Mouse (Mus musculus): ENCODE data around the gene Gprc5c. TPM values are rescaled to one million over a fixed set of nuclear protein-coding genes. Genes with fewer than 3 reads are reported as not detected.

Gene Gprc5c
- polyA plus RNA-seq, 1 experiment from 2014 or later = 9.7 TPM

- Histone ChIP-seq H3K4me2 (ENCODE audit: low read length) (no peak overlapping the region), H3K4me1 (ENCODE audit: control insufficient read depth, insufficient read depth, low read depth, low read length) (no peaks in the 10 kb centered on the region), H3K36me3 (ENCODE audit: control insufficient read depth, insufficient read depth, low read length) (no peaks in the 10 kb centered on the region), H3K9me3 (ENCODE audit: control insufficient read depth, low read length) (no peaks in the 10 kb centered on the region), H3K27me3 (replicated peaks; ENCODE audit: control insufficient read depth, insufficient read depth, low read length) (no peaks in the 10 kb centered on the region), H3K27ac (ENCODE audit: low read depth, low read length) (no peak overlapping the region), H3K9ac (ENCODE audit: low read depth, low read length) (no peak overlapping the region), H3K4me3 (ENCODE audit: low read length) (no peak overlapping the region)
- peak; percentile 76 for ATAC-seq
- 16% methylated on average over 6 of the region's 6 CpGs for WGBS
These were observed 38.2 kb upstream of the Gprc5c start for GRCm38 (mm10) chr11:114812731-114813240.

GRCm38 (mm10) chr11:114814873-114815592, 35.9 kb upstream of the Gprc5c start:
- Histone ChIP-seq H3K4me2 (ENCODE audit: low read length) (no peak overlapping the region), H3K36me3 (ENCODE audit: control insufficient read depth, insufficient read depth, low read length) (no peaks in the 10 kb centered on the region), H3K4me3 (ENCODE audit: low read length) (no peak overlapping the region), H3K9me3 (ENCODE audit: control insufficient read depth, low read length) (no peaks in the 10 kb centered on the region), H3K27me3 (replicated peaks; ENCODE audit: control insufficient read depth, insufficient read depth, low read length) (no peaks in the 10 kb centered on the region), H3K9ac (ENCODE audit: low read depth, low read length) (no peak overlapping the region), H3K27ac (ENCODE audit: low read depth, low read length) (no peak overlapping the region), H3K4me1 (ENCODE audit: control insufficient read depth, insufficient read depth, low read depth, low read length) (peaks cover 4% of the 10 kb centered on the region)
- no peak for ATAC-seq
- WGBS = 71% methylated on average over 11 of the region's 11 CpGs

- Histone ChIP-seq H3K4me2 (ENCODE audit: low read length) (no peak overlapping the region), H3K9ac (ENCODE audit: low read depth, low read length) (no peak overlapping the region), H3K9me3 (ENCODE audit: control insufficient read depth, low read length) (no peaks in the 10 kb centered on the region), H3K27ac (ENCODE audit: low read depth, low read length) (no peak overlapping the region), H3K4me1 (ENCODE audit: control insufficient read depth, insufficient read depth, low read depth, low read length) (peaks cover 4% of the 10 kb centered on the region), H3K4me3 (ENCODE audit: low read length) (no peak overlapping the region), H3K36me3 (ENCODE audit: control insufficient read depth, insufficient read depth, low read length) (no peaks in the 10 kb centered on the region), H3K27me3 (replicated peaks; ENCODE audit: control insufficient read depth, insufficient read depth, low read length) (no peaks in the 10 kb centered on the region)
- 96% methylated on average over 4 of the region's 4 CpGs for whole genome bisulfite sequencing
- ATAC-seq = no peak
These were observed 34.0 kb upstream of the Gprc5c start for GRCm38 (mm10) chr11:114816934-114817333.

- Histone ChIP-seq H3K4me3 (ENCODE audit: low read length) (no peak overlapping the region), H3K4me1 (ENCODE audit: control insufficient read depth, insufficient read depth, low read depth, low read length) (peaks cover 13% of the 10 kb centered on the region), H3K36me3 (ENCODE audit: control insufficient read depth, insufficient read depth, low read length) (no peaks in the 10 kb centered on the region), H3K27ac (ENCODE audit: low read depth, low read length) (no peak overlapping the region), H3K9me3 (ENCODE audit: control insufficient read depth, low read length) (no peaks in the 10 kb centered on the region), H3K27me3 (replicated peaks; ENCODE audit: control insufficient read depth, insufficient read depth, low read length) (no peaks in the 10 kb centered on the region), H3K4me2 (ENCODE audit: low read length) (no peak overlapping the region), H3K9ac (ENCODE audit: low read depth, low read length) (no peak overlapping the region)
- ATAC-seq = no peak
- WGBS = 98% methylated on average over 7 of the region's 7 CpGs
These were observed 32.8 kb upstream of the Gprc5c start for GRCm38 (mm10) chr11:114818185-114818584.

- Histone ChIP-seq H3K9me3 (ENCODE audit: control insufficient read depth, low read length) (no peaks in the 10 kb centered on the region), H3K4me1 (ENCODE audit: control insufficient read depth, insufficient read depth, low read depth, low read length) (peaks cover 17% of the 10 kb centered on the region), H3K9ac (ENCODE audit: low read depth, low read length) (peak overlapping the region; percentile 12; the same call in 1 of the 2 replicates), H3K4me2 (ENCODE audit: low read length) (no peak overlapping the region), H3K36me3 (ENCODE audit: control insufficient read depth, insufficient read depth, low read length) (no peaks in the 10 kb centered on the region), H3K4me3 (ENCODE audit: low read length) (no peak overlapping the region), H3K27me3 (replicated peaks; ENCODE audit: control insufficient read depth, insufficient read depth, low read length) (no peaks in the 10 kb centered on the region), H3K27ac (ENCODE audit: low read depth, low read length) (no peak overlapping the region)
- no peak for ATAC-seq
- 24% methylated on average over 2 of the region's 2 CpGs for WGBS
These were observed 31.8 kb upstream of the Gprc5c start for GRCm38 (mm10) chr11:114819110-114819509.

- H3K4me3 ChIP-seq (ENCODE audit: low read length) = no peak overlapping the region
- H3K4me2 ChIP-seq (ENCODE audit: low read length) = no peak overlapping the region
- whole genome bisulfite sequencing = 32% methylated on average over 3 of the region's 3 CpGs
- H3K36me3 ChIP-seq (ENCODE audit: control insufficient read depth, insufficient read depth, low read length) = no peaks in the 10 kb centered on the region
- H3K27me3 ChIP-seq (replicated peaks; ENCODE audit: control insufficient read depth, insufficient read depth, low read length) = no peaks in the 10 kb centered on the region
- no peak overlapping the region for H3K9ac ChIP-seq (ENCODE audit: low read depth, low read length)
- no peak for ATAC-seq
- no peak overlapping the region for H3K27ac ChIP-seq (ENCODE audit: low read depth, low read length)
- no peaks in the 10 kb centered on the region for H3K9me3 ChIP-seq (ENCODE audit: control insufficient read depth, low read length)
- H3K4me1 ChIP-seq (ENCODE audit: control insufficient read depth, insufficient read depth, low read depth, low read length) = peaks cover 17% of the 10 kb centered on the region
These were observed 30.5 kb upstream of the Gprc5c start for GRCm38 (mm10) chr11:114820444-114820843.

- no peak overlapping the region for H3K4me3 ChIP-seq (ENCODE audit: low read length)
- H3K36me3 ChIP-seq (ENCODE audit: control insufficient read depth, insufficient read depth, low read length) = no peaks in the 10 kb centered on the region
- no peaks in the 10 kb centered on the region for H3K9me3 ChIP-seq (ENCODE audit: control insufficient read depth, low read length)
- H3K27ac ChIP-seq (ENCODE audit: low read depth, low read length) = no peak overlapping the region
- H3K27me3 ChIP-seq (replicated peaks; ENCODE audit: control insufficient read depth, insufficient read depth, low read length) = no peaks in the 10 kb centered on the region
- ATAC-seq = no peak
- 59% methylated on average over 1 of the region's 1 CpGs for WGBS
- peaks cover 17% of the 10 kb centered on the region for H3K4me1 ChIP-seq (ENCODE audit: control insufficient read depth, insufficient read depth, low read depth, low read length)
- H3K9ac ChIP-seq (ENCODE audit: low read depth, low read length) = no peak overlapping the region
- H3K4me2 ChIP-seq (ENCODE audit: low read length) = no peak overlapping the region
These were observed 29.6 kb upstream of the Gprc5c start for GRCm38 (mm10) chr11:114821325-114821724.

GRCm38 (mm10) chr11:114822727-114823126, 28.2 kb upstream of the Gprc5c start:
- peak; percentile 69 for ATAC-seq
- H3K4me3 ChIP-seq (ENCODE audit: low read length) = no peak overlapping the region
- H3K27me3 ChIP-seq (replicated peaks; ENCODE audit: control insufficient read depth, insufficient read depth, low read length) = no peaks in the 10 kb centered on the region
- H3K27ac ChIP-seq (ENCODE audit: low read depth, low read length) = peak overlapping the region; percentile 64
- no peak overlapping the region for H3K9ac ChIP-seq (ENCODE audit: low read depth, low read length)
- H3K4me1 ChIP-seq (ENCODE audit: control insufficient read depth, insufficient read depth, low read depth, low read length) = peaks cover 17% of the 10 kb centered on the region
- no peaks in the 10 kb centered on the region for H3K9me3 ChIP-seq (ENCODE audit: control insufficient read depth, low read length)
- WGBS = 36% methylated on average over 12 of the region's 12 CpGs
- H3K36me3 ChIP-seq (ENCODE audit: control insufficient read depth, insufficient read depth, low read length) = no peaks in the 10 kb centered on the region
- peak overlapping the region; percentile 22 for H3K4me2 ChIP-seq (ENCODE audit: low read length)

GRCm38 (mm10) chr11:114823199-114823725, 27.7 kb upstream of the Gprc5c start:
- Histone ChIP-seq H3K4me1 (ENCODE audit: control insufficient read depth, insufficient read depth, low read depth, low read length) (peaks cover 17% of the 10 kb centered on the region), H3K4me2 (ENCODE audit: low read length) (peak overlapping the region; percentile 22), H3K27ac (ENCODE audit: low read depth, low read length) (peak overlapping the region; percentile 64), H3K4me3 (ENCODE audit: low read length) (no peak overlapping the region), H3K27me3 (replicated peaks; ENCODE audit: control insufficient read depth, insufficient read depth, low read length) (no peaks in the 10 kb centered on the region), H3K9me3 (ENCODE audit: control insufficient read depth, low read length) (no peaks in the 10 kb centered on the region), H3K36me3 (ENCODE audit: control insufficient read depth, insufficient read depth, low read length) (no peaks in the 10 kb centered on the region), H3K9ac (ENCODE audit: low read depth, low read length) (no peak overlapping the region)
- ATAC-seq = peak; percentile 34; the same call in 1 of the 2 replicates
- 5% methylated on average over 11 of the region's 11 CpGs for whole genome bisulfite sequencing
